Mouse (Mus musculus) cerebral cortex, adult 2 months (tissue): Measurements from ENCODE around the gene Rxrg.

Experiments used
- WGBS: fragments of 180-500 bp; shearing (Covaris S2); methylation state at CpG from one replicate; pipeline ENCODE4 v1.1.7; 2018; 5-methylcytosine and 5-hydroxymethylcytosine counted together

The Rxrg gene

GRCm38 (mm10) chr1:167644866-167645537 is 46.8 kb downstream of the Rxrg start:
- WGBS: 16% methylated on average over 16 of the region's 16 CpGs

GRCm38 (mm10) chr1:167648670-167649069 is 50.5 kb downstream of the Rxrg start:
- 89% methylated on average over 3 of the region's 3 CpGs for WGBS

GRCm38 (mm10) chr1:167649122-167649633 is 51.0 kb downstream of the Rxrg start:
- 68% methylated on average over 11 of the region's 11 CpGs for WGBS

- WGBS: 73% methylated on average over 2 of the region's 2 CpGs
Observed at GRCm38 (mm10) chr1:167652336-167652735, 54.2 kb downstream of the Rxrg start.

GRCm38 (mm10) chr1:167659065-167659464 is 60.9 kb downstream of the Rxrg start:
- 78% methylated on average over 3 of the region's 3 CpGs for WGBS

GRCm38 (mm10) chr1:167660521-167661101 is 62.4 kb downstream of the Rxrg start:
- WGBS: 3% methylated on average over 21 of the region's 21 CpGs

DNA sequence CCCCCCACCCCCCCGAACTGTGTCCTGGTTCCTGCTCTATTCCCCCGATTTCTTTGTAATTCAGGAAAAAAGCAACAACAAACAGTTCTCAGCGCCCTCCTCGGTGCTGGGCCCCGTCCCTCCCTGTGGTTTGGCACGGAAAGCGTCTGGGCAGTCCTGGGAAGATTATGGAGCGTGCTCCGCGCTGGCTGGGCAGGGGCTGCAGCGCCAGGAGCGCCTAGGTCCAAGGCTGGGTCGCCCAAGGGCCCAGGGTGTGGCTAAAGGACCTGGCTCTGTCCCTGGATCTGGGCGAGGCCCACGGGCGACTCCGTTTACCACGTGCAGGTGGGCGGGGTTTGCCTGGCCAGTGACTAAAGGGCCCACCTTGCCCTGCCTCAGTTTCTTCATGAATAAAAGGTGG is 62.9 kb downstream of the Rxrg start:
- WGBS: 3% methylated on average over 19 of the region's 19 CpGs

GRCm38 (mm10) chr1:167663136-167663535 is 65.0 kb downstream of the Rxrg start:
- WGBS: 76% methylated on average over 5 of the region's 5 CpGs

GRCm38 (mm10) chr1:167669796-167670195 is 71.6 kb downstream of the Rxrg start:
- 38% methylated on average over 6 of the region's 6 CpGs for WGBS

DNA sequence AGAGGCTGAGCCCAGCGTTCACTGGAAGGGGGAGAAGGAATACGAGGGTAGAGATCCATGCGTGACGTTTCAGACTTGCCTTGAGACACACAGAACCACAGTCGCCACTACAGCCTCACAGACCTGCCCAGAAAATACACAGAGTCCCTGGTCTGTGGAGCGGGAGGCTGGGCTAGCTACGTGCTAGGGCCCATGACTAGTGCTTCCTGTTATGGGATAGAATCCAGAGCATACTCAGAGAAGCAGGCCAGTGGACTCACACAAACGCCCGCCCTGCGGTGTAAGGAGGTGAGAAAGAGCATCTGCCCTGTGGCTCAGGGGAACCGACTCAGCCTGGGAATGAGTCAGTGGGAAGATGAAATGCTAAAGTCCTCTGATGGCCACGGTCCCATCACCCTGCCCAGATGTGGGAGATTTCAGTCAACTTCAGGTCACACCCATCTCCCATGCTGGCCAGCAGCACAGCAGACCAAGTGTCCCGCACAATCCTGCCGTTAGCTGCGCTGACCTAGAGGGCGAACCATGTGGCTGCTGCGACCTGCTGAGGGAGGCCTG is 74.3 kb downstream of the Rxrg start:
- 28% methylated on average over 17 of the region's 17 CpGs for WGBS

DNA sequence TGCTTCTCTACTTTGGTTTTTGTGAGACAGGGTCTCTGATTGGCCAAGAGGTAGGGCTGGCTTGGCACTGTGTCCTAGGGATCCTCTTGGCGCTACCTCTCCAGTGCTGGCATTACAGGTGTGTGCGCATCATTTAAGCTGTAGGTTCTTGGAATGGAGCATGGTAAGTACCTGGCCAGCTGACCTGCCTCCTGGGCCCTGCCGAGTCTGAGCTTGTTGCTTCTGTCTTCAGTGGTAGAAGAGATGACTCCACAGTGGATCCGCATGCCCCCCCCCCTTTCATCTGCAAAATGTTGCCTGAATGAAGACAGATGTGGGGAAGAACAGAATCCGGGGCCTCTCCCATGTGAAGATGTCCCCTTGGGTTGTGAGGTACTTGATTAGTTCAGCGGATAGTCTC is 80.9 kb downstream of the Rxrg start:
- WGBS: 97% methylated on average over 6 of the region's 6 CpGs

GRCm38 (mm10) chr1:167688001-167688346 is 89.8 kb downstream of the Rxrg start:
- 3% methylated on average over 8 of the region's 8 CpGs for WGBS

- WGBS: 1% methylated on average over 98 of the region's 98 CpGs
Observed at GRCm38 (mm10) chr1:167688347-167689231, 90.4 kb downstream of the Rxrg start.

DNA sequence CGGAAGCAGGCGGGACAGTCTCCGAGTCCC is 90.9 kb downstream of the Rxrg start, which contains the start of gene Lmx1a:
TSS of gene Lmx1a (plus strand) at position 6 of the 30 bp plus-strand sequence.
- WGBS: 0% methylated on average over 3 of the region's 3 CpGs
